Mouse (Mus musculus): ENCODE results near the gene Snap91. TPM values are rescaled to one million over a fixed set of nuclear protein-coding genes. Genes with fewer than 3 reads are reported as not detected.

The Snap91 gene
- total RNA-seq (2021): 100 to 1,000 TPM; 475 to 527 TPM
- long read RNA-seq, partial matches to known transcripts: 61 of 240 reads
- long read RNA-seq, other reads (novel, unspliced or antisense): 178 of 240 reads

DNA sequence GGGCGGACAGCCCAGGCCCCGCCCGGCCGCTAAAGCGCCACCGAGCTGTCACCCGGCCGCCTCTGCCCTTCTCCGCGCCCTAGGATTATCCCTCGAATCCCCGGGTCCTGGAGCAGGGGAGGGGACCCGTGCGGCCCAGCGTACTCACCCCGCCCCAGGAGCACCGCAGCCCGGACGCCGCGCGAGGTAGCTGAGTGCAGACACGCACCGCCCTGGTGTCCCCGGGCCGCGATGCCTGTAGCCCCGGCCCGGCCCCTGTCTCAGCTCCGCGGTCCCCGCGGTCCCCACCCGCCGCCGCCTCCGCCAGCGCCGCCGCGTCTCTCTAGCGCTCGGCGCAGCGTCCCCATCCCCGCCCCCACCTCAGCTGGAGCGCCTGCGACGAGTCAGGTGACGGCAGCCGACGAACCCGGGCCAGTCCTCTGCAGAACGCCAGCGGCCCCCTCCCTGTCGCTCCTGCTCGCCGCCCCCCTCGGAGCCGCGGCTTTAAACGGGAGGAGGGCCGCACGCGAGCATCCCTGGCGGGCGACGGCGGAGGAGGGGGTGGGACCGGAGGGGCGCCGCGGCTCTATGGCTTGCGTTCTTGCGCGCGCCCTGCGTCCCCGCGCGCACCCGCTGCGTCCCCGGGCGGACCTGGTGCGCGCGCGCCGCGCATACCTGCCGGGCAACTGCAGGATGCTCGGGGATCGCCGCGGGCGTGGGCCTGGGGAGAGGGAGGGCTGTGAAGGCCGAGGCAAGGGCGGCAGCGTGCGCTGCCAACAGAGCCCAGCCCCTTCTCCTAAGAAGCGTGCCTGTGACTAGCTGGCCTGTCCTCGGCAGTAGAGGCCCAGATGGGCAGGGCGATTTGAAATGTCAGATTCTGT lies at the start of gene Snap91:
Gene Snap91, minus strand, starts transcription at position 542 of the 860 bp plus-strand sequence.
- peak; percentile 85 to 90 for DNase-seq (ENCODE audit: low spot score in 2 of 2)

DNA sequence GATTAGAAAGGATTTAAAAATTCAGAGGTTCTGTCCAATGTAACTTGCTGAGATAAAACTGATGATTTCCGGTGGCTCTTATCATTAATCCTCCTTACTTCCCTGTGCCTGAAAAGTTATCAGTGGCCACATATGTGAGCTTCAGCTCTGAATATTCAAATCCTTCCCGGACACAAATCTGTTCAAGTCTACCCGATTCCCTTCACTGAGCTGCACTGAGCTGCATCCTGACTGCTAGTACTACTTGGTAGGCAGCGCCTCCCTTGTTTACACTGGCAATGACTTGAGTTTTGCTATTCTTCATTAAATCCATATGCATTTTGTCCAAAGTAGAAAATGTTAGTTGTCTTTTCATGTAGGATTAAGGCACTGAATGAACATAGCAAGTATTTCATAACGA lies 46.1 kb upstream of the Snap91 start:
- no peak for DNase-seq (ENCODE audit: low spot score in 2 of 2)

DNA sequence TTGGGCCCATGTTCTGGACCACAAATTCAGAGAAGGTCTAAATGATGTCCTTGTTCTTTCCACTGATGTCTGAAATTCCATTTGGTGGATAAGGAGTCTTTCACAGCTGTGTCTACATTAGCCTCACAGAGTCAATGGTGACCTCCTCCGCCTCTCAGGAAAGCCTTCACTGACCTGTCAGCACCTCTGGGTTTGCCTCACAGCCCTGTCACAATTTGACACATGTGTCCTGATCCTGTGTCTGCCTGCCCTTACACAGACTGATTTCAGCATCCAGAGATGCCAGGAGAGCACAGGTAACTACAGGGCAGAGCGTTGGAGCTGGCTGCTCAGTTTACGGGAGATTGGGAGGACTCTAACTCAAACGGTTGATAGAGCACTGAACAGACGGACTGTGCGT lies 45.2 kb upstream of the Snap91 start:
- DNase-seq (ENCODE audit: low spot score in 2 of 2): no peak

DNA sequence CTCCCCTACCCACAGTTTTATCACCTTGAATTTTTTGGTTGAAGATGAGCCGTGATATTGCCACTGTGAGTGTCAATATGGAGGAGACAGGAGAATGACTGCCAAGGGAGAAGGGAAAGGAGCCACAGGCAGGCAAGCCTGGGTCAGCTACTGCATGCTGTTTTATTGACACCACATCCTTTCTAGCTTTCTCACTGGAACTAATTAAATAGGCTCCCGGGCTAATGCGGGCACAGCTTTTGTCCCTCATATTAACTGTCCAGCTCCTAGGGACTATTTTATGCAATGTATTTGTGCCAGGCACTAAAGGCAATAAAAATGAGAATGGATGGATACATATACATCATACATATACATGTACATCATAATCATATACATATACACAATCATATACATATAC lies 42.0 kb upstream of the Snap91 start:
- DNase-seq (ENCODE audit: low spot score in 2 of 2): no peak

DNA sequence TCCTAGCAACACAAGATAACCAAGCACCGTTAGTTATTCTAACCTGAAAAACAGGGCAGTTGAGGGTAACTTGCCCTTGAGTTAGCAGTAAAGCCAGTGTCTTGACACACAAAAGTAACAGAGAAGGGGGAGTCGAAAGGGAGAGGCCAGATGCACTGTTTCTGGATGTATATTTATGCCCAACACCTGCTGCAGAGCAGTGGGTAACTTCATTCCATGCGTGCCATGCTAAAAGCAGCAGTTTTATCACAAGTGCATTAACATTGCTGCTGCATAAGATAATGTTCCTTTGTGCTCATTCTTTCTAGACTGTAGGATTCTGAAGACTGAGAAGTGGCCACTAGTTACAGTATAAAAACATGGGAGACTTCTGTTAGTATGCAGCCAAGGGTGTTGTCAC lies 36.1 kb upstream of the Snap91 start:
- DNase-seq (ENCODE audit: low spot score in 2 of 2): no peak

DNA sequence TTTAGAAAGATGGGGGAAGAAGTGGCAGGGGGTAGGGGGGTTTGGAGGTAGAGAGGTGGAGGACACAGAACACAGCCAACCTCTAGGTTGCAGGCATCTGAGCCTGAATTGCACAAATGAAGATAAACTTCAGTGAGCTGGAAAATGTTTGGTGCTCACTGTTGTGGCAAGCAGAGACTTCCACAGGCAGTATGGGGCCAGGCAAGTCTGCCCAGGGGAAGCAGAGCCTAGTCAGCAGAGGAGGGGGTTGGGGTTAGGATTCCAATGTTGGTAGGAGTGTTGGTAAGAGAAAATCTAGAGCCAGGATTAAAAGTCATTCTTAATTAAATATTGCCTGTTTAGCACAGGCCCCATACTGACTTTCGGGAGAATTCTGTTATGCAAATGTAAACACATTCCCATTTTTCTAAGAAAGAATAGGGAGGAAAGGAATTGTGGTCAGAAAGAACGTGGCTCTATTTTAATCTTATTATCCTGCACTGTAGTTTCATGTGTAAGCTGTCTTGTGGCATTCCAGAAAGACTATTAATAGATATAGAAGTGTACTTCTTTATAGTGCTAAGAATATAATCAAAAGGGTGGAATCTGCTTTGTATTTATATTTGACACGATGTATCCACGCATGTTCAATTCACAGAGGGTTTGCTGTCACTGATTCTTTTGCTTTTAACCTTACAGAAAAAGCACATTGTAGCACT lies 19.2 kb upstream of the Snap91 start:
- DNase-seq (ENCODE audit: low spot score in 2 of 2): no peak

DNA sequence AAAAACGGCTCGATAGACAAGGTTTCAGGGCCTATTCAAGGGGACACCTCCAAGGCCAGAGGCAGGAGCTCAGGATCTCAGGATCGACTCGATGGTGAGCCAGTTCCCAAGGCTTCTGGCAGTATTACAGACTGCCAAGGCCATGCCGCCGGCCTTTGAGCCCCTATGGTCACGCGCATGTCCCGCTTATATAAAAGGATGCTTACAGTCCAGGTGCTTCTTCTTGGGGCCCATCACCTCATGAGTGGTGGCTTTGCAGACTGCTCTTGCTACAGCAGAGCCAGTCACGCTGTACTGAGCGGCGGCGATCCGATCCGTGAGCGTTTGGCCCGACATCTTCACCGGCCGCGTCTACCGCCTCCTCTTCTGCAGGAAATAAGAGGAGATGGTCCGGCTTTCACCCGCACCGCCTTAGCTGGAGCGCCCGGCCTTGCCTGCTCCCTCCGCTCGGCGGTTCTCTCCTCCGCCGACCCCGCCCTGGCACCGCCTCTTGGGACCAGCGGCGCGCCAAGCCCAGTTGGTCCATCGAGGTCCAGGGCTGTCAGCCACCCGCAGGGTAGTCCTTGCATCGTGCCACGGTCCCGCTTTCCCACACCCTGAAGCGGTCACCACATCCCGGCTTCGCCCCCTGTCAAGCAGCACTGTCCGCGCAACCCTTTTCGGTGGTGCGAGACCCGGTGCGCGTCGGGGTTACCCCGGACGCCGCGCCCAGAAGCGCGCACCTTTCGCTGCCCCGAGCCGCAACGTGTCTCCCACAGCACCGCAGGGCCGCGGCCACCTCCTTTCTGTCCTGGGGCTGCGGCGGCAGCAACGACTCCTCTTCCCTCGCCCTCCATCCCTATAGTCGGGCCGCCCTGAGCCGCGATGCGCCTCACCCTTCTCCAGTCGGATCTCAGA lies 990 bp downstream of the Snap91 start:
- DNase-seq (ENCODE audit: low spot score in 2 of 2): peak; percentile 56 to 66

DNA sequence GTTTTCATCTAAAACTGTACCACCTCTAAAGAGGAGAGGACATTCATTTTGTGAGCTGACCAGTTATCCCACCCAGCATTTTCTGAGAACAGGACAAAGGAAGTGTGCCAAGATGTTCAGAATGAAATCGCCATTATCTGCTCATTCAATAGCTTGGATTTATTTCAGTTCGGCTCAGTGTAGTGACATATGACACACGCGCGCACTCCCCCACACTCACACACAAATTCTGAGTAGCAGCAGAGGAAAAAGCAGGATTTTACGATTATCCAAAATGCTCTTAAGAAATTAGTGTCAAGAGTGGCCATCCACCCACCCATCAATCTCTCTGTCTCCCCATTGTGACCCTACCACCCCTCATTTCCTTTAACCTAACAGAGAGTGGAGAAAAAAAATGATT lies 1.7 kb downstream of the Snap91 start:
- no peak for DNase-seq (ENCODE audit: low spot score in 2 of 2)

DNA sequence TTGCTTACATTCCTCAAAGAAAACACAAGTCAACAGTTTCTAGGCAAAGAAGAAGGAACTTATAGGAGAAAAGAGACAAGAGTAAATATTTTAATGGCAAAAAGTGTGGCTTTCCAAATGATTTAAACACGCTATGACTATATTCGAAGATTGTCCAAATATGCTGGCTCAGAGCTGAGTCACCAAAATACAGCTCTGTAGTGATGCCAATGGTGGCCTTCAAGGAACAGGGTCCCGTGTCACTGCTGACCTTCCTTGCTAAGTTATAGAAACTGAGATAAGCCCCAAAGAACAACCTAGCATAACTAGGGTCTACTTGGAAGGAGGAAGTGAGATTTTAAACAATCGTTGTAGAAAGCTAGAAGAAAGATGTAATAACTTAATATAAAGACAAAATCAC lies 6.8 kb downstream of the Snap91 start:
- no peak for DNase-seq (ENCODE audit: low spot score in 2 of 2)

DNA sequence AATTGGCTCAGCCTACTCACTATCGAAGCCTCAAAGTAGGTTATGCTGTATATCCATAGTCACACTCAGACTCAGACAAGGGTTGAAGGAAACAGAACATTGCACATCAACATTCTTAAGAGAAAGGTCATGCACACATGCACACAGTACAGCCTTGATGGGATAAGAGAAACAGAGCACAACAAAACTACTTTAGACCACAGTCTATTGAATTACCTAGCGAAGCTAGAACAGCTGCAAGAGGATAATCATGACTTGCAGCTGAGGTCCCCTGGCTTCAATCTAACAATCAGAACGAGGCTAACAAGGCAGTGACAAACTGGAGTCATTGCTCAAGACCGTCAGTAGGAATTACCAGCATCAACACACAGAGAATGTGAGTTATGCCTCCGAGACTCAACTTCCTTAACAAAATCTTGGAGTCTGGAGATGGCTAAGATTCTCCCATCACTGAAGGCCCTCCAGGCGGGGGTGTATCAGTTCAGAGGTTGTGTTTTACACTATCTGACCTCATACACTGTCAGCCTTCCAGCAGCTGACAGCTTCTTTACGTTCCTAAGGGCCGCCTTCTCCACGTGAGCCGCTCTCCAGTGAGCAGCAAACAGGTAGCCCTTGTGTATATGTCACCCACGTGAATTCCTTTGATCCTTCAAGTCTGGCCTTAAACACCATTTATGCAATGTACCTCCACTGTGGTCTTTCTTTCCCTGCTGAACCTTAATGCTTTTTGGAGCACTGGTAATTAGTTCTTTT lies 10.7 kb downstream of the Snap91 start:
- DNase-seq (ENCODE audit: low spot score in 2 of 2): no peak

DNA sequence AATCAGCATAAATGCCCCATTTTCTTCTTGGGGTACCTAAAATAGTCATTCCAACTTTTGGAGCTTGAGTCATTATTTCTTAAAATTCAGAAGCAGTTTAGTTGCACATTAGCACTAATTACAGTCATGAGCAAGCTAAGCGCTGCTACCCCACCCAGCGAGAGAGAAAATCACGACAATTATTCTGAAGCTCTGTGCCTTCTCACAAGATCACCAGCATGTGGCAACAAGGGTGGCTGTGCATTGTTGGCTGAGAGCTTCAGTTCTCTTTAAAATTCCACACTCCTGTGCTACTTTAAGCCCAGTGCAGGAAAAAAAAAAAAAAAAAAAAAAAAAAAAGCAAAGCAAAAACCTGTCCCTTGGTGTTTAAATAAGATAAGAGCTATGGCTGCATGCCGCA lies 22.4 kb downstream of the Snap91 start:
- no peak for DNase-seq (ENCODE audit: low spot score in 2 of 2)

DNA sequence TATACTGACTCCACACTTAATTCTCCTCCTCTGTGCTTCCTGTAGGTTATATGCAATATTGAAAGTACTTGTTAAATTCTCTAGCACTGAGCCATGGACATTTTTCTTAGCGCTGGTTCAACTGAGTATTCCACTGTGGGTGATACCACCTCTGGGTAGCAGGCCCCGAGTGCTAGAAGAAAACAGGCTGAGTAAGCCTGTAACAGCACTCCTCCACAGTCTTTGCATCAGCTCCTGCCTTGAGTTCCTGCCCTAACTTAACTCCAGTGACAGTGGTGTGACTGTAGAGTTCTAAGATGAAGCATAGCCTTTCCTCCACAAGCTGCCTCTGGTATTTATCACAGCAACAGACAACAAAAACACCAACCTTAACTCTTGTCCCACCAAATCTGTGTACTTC lies 22.8 kb downstream of the Snap91 start:
- DNase-seq (ENCODE audit: low spot score in 2 of 2): no peak

DNA sequence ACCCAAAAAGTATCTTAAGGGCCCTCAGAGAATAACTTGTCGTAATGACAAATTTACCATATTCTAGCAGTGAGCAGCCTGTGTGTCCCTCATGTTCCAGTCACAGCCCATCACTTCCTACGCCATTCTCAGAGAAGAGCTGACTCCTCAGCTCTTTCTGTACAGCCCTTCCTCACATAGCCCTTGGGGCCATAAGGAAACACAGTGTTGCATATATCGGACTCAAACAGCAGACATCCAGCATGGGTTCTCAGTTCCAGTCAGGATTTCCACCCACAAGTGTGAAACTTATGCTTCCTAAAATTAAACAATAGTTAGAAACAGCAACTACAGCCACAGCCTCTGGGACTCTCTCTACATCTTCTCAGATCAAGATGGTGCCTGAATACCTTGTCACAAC lies 27.6 kb downstream of the Snap91 start:
- DNase-seq (ENCODE audit: low spot score in 2 of 2): no peak

DNA sequence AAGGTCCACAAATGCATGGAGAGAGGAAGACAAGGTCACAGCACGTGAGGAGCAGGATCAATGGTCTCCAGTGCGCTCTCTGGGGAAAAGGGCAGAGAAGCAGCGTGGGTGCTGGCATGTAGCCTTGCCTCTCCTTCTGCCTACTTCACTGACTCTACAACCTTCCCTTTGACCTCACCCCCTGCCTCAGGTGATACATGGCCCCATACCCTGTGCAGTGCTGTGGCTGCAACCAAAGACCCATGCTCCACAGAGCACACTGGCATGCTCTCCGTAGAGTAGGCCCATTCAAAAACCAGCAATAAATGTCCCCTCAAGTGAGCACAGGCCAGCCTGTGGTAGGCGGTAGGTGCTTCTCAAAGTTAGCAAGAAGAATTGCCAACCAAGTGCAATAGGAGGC lies 28.8 kb downstream of the Snap91 start:
- no peak for DNase-seq (ENCODE audit: low spot score in 2 of 2)

DNA sequence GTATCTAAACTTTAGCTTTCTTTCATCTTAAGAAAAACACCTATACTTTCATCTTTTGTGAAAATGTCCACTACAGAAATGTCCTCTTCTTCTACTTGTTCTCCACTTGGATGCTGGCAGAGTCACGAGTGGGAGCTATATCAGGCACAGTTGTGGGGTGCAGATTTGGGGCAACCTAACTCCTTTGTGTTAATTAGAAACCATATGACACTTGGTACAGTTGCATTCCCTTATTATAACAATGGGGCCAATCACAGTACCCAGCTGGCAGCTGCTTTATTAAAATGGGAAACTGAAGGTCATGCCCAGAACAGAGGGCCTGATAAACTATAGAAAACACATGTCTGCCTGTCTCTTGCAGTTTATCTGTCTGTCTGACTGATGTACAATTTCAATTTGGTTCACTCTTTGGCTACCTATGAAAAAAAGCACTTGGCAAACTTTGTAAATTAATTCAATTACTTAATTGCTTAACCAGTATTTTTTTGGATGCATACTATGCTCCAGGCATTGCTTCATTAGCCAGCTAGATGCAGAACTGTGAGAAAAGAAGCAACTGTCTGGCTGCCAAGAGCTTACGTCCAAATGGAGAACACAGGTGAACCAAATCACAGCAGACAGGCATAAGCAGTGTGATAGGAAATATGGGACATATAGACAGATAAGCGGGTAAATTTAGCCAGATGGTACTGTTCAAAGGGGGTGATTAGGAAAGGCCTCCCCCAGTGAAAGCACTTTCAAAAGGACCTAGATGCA lies 29.8 kb downstream of the Snap91 start:
- DNase-seq (ENCODE audit: low spot score in 2 of 2): no peak

DNA sequence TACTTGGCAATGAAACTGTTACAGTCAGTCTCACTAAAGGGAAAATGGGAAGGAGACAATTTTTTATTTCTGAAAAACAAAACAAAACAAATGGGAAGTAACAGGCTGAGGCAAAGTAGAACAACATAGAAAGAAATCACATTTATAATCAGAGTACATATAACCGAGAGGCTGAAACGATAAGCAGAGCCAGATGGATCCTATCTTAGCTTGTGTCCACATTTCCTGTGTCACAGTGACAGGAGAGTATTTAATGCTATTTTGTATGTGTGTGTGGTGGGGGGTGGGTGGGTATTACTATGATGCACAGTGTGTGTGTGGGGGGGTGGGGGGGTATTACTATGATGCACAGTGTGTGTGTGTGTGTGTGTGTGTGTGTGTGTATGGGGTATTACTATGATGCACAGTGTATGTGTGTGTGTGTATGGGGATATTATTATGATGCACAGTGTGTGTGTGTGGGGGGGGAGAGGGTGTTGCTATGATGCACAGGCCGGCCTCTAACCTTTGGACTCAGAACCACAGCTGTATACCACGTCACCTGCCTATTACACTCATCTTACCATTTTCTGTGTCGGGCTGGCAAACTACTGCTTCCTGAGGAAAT lies 36.6 kb downstream of the Snap91 start:
- DNase-seq (ENCODE audit: low spot score in 2 of 2): no peak

DNA sequence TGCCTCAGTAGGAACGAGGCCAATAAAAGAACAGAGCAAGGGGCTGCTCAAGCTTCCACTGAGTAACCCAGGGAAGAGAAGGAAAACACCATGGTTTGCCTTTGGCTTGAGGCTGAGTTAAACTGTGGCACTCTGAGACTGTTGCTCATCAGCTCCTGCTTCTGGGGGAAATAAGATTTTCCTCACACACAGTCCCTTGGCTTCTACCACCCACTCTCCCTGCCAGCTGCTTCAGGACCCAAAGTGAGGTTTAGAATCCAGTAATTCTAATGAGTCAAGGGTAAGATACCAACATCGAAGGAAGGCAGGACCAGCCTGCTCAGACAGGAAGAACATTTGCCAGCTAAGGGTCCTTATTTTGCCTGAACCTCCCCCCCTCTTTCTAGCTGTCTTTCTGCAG lies 50.7 kb downstream of the Snap91 start:
- DNase-seq (ENCODE audit: low spot score in 2 of 2): peak in 1 of 2 experiments; percentile 26

DNA sequence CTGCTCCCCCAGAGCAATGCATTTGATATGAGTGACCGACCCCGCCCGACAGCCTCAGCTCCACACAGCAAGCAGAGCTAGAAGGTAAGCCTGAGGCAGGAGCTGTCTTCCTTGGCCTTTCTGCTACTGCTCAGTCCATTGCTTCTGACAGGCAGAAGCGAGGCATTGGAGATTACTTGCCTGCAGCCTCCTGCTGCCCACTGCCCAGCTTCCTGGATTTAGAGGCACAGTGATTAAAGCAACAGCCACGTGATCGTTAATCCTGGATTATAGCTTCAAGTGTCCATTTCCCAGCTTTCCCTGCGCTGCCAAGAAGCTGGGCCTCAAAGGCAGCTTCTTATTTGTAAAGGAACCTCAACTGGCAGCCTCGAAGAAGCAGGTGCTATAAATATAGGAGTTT lies 51.4 kb downstream of the Snap91 start:
- DNase-seq (ENCODE audit: low spot score in 2 of 2): no peak

DNA sequence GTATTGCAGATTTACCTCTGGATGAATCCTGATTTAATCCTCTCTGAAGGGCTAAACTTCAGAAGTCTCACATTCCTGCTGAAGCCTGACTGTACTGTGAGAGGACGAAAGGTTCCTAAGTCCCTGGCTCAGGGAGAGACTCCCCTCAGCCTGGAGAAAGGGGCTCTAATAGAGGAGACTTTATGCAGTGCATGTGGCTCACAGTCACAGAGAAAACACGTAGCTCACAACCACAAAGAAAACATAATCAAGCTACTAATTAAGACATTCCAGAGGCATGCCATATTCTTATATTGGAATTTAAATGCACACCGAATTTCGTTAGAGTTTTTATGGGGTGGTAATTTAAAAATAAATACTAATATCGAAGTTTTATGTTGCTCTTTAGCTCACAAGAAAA lies 61.1 kb downstream of the Snap91 start:
- DNase-seq (ENCODE audit: low spot score in 2 of 2): no peak

DNA sequence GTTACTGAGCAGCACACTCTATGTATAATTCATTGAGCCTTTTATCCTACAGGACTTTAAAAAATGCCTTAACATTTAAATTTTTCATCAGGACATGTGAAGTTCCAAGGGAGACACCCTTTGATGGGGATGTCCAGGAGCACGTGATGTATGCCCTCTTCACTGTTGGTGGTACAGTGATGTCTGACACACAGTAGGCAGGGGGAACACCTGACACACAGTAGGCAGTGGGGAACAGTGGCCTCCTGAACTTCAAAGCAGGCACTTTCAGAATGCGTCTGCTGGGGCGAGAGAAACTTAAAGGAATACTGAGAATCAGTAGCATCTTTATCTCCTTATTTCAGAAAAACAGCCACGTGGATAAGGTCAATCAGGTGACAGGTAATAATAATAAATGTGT lies 62.8 kb downstream of the Snap91 start:
- DNase-seq (ENCODE audit: low spot score in 2 of 2): no peak

All from layer of hippocampus, postnatal 10 days (tissue).